ENCODE assay signal across 15 mouse cellular contexts in genomic region chr13:70792950-70793349, GRCm38 (mm10). TPM values are rescaled to one million over a fixed set of nuclear protein-coding genes. Genes with fewer than 3 reads are reported as not detected.
"Had no signal": no experiment of that assay in that cellular context is flagged by ENCODE, and none has a peak within 500 bp of the region (broad histone marks: within the 10 kb centered on the region; RNA-seq: fewer than 3 reads in every experiment).

No protein-coding gene starts in this region.

- ATAC-seq: midbrain, embryonic 15.5 days had no signal

- H3K27me3 ChIP-seq: liver, embryonic 15.5 days; megakaryocyte, embryonic 14.5 days; midbrain, embryonic 15.5 days had no signal

- H3K4me3 ChIP-seq: left cerebral cortex, adult 2 months; limb, embryonic 10.5 days; liver, embryonic 15.5 days; megakaryocyte, embryonic 14.5 days; midbrain, embryonic 15.5 days had no signal

- DNase-seq: kidney, adult 2 months; lung, adult 2 months; lung, postnatal 10 days; lung, postnatal 4 days; right cerebral cortex, adult 18-20 months; right cerebral cortex, postnatal 25 days; thymus, postnatal 36 days had no signal

- H3K4me1 ChIP-seq: liver, embryonic 15.5 days; megakaryocyte, embryonic 14.5 days had no signal

- H3K9me3 ChIP-seq: limb, embryonic 10.5 days; liver, embryonic 15.5 days; midbrain, embryonic 15.5 days had no signal

- H3K9ac ChIP-seq: liver, embryonic 15.5 days; midbrain, embryonic 15.5 days had no signal

- H3K36me3 ChIP-seq: limb, embryonic 10.5 days; liver, embryonic 15.5 days; midbrain, embryonic 15.5 days had no signal

- H3K4me2 ChIP-seq: liver, embryonic 11.5 days; liver, embryonic 15.5 days; midbrain, embryonic 11.5 days; midbrain, embryonic 15.5 days had no signal

- H3K27ac ChIP-seq: left cerebral cortex, adult 2 months; limb, embryonic 10.5 days; liver, embryonic 15.5 days; midbrain, embryonic 15.5 days had no signal

RNA-seq across cellular contexts. Expression of gene Adamts16, which starts 48.7 kb away (rescaled TPM):
- polyA plus RNA-seq: small intestine, adult 2 months had no signal
